8 mouse cellular contexts compared by ENCODE assay signal in the genomic region with DNA sequence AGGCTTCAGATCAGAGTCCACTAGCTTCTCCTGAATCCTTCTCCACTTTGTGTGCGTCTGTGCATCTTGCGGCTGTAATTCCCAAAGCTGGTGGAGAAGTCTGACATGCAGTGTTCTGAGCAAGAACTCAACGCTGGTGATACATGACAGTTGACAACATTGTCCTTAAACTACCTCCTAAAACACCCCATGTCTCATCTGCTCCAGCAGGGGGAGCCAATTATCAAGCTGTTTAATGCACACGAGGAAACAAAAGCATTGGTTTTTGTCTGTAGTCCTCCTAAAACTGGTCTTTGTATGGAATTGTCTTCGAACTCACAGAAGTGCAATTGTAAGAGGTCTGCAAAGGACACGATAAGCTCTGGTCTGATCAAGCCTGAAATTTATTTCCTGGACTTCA. TPM values are rescaled to one million over a fixed set of nuclear protein-coding genes. Genes with fewer than 3 reads are reported as not detected.
A peak's percentile ranks its signal among the peaks of the same experiment; 100 is the strongest.
DNase-seq lines count a peak whose midpoint lies in the region; ATAC-seq and TF ChIP-seq lines count a peak whose summit lies in the region.
"Had no signal": no experiment of that assay in that cellular context is flagged by ENCODE, and none has a peak within 500 bp of the region (broad histone marks: within the 10 kb centered on the region; RNA-seq: fewer than 3 reads in every experiment).

No protein-coding gene starts in this region.

- no peak overlapping the region for H3K27ac ChIP-seq in hindbrain, postnatal 0 days
- H3K27ac ChIP-seq in limb, embryonic 10.5 days, result no peak overlapping the region
- H3K27ac ChIP-seq: hindbrain, embryonic 15.5 days had no signal

- H3K9me3 ChIP-seq in hindbrain, postnatal 0 days (ENCODE audit: low read length), result no peaks in the 10 kb centered on the region
- H3K9me3 ChIP-seq in limb, embryonic 10.5 days (replicated peaks), result no peaks in the 10 kb centered on the region
- H3K9me3 ChIP-seq: hindbrain, embryonic 15.5 days had no signal

- DNase-seq in 3T3-L1 (ENCODE audit: low read depth, low spot score) (peak; percentile 77), A20 (ENCODE audit: low read depth, low spot score) (peak; percentile 62)
- peak; percentile 33 for DNase-seq in adrenal gland, postnatal 25 days
- peak; percentile 73 for DNase-seq in hindbrain, postnatal 0 days (ENCODE audit: low spot score)
- DNase-seq in limb, embryonic 10.5 days (ENCODE audit: low spot score), result peak; percentile 61
- DNase-seq in retina, embryonic 14.5 days (ENCODE audit: low spot score), result peak; percentile 77

- no peaks in the 10 kb centered on the region for H3K27me3 ChIP-seq in hindbrain, postnatal 0 days (ENCODE audit: insufficient read depth, low read length)
- H3K27me3 ChIP-seq in limb, embryonic 10.5 days (ENCODE audit: low read depth, poor library complexity, severe bottlenecking), result no peaks in the 10 kb centered on the region
- H3K27me3 ChIP-seq: hindbrain, embryonic 15.5 days had no signal

- no peaks in the 10 kb centered on the region for H3K36me3 ChIP-seq in hindbrain, postnatal 0 days (ENCODE audit: insufficient read depth, low read length)
- no peaks in the 10 kb centered on the region for H3K36me3 ChIP-seq in limb, embryonic 10.5 days
- H3K36me3 ChIP-seq: hindbrain, embryonic 15.5 days had no signal

- H3K9ac ChIP-seq in hindbrain, postnatal 0 days (replicated peaks; ENCODE audit: low read length), result no peak overlapping the region
- H3K9ac ChIP-seq: hindbrain, embryonic 15.5 days had no signal

- TF ChIP-seq CTCF in hindbrain, postnatal 0 days (IDR thresholded peaks at IDR 0.05; ENCODE audit: low read depth), result peak; percentile 82

- no peak overlapping the region for H3K4me3 ChIP-seq in hindbrain, postnatal 0 days (ENCODE audit: low read length)
- no peak overlapping the region for H3K4me3 ChIP-seq in limb, embryonic 10.5 days
- H3K4me3 ChIP-seq: hindbrain, embryonic 15.5 days had no signal

- no peak overlapping the region for H3K4me2 ChIP-seq in hindbrain, postnatal 0 days (ENCODE audit: low read depth, low read length)
- H3K4me2 ChIP-seq: hindbrain, embryonic 15.5 days had no signal

- 46% methylated on average over 6 of the region's 6 CpGs for WGBS in hindbrain, postnatal 0 days
- WGBS in limb, embryonic 10.5 days, result 53% methylated on average over 6 of the region's 6 CpGs

- peak; percentile 80 for ATAC-seq in frontal cortex, adult (ENCODE audit: low TSS enrichment)
- no peak for ATAC-seq in hindbrain, postnatal 0 days

- H3K4me1 ChIP-seq in hindbrain, postnatal 0 days (ENCODE audit: insufficient read depth, low read length), result no peaks in the 10 kb centered on the region
- H3K4me1 ChIP-seq in limb, embryonic 10.5 days, result 0 out of 2 replicates have a peak, but pooled peaks cover 3% of the 10 kb centered on the region
- H3K4me1 ChIP-seq: hindbrain, embryonic 15.5 days had no signal

RNA-seq across cellular contexts. Expression of a gene that starts 1.6 kb away (rescaled TPM):
- not detected in 2 replicates for total RNA-seq in adrenal gland, postnatal 25 days (2021)
- total RNA-seq in hindbrain, postnatal 0 days (2014; rRNA removed), result 0.21 TPM in 1 of 2 replicates, not detected in the other
- polyA plus RNA-seq in hindbrain, postnatal 0 days (2015; fragmentation: Nextera tagmentation; extraction: Ambion mirVana), result not detected in 2 replicates
- 0.13 TPM in 1 of 2 replicates, not detected in the other for polyA plus RNA-seq in limb, embryonic 10.5 days (2016; fragmentation: Nextera tagmentation; extraction: Ambion mirVana)
- polyA plus RNA-seq: hindbrain, embryonic 15.5 days had no signal

RNA-seq across cellular contexts. Expression of a gene that starts 40.5 kb away (rescaled TPM):
- 127 and 130 TPM in 2 replicates for total RNA-seq in adrenal gland, postnatal 25 days (2021)
- total RNA-seq in hindbrain, postnatal 0 days (2014; rRNA removed), result 88.3 and 97.5 TPM in 2 replicates
- 117 and 122 TPM in 2 replicates for polyA plus RNA-seq in hindbrain, postnatal 0 days (2015; fragmentation: Nextera tagmentation; extraction: Ambion mirVana)
- polyA plus RNA-seq in limb, embryonic 10.5 days (2016; fragmentation: Nextera tagmentation; extraction: Ambion mirVana), result 24.0 and 27.5 TPM in 2 replicates

RNA-seq across cellular contexts. Expression of a gene that starts 45.5 kb away (rescaled TPM):
- total RNA-seq in adrenal gland, postnatal 25 days (2021), result 59.7 and 61.6 TPM in 2 replicates
- 44.2 and 60.3 TPM in 2 replicates for total RNA-seq in hindbrain, postnatal 0 days (2014; rRNA removed)
- polyA plus RNA-seq in hindbrain, postnatal 0 days (2015; fragmentation: Nextera tagmentation; extraction: Ambion mirVana), result 63.4 and 64.4 TPM in 2 replicates
- polyA plus RNA-seq in limb, embryonic 10.5 days (2016; fragmentation: Nextera tagmentation; extraction: Ambion mirVana), result 85.0 and 96.2 TPM in 2 replicates
